Mouse (Mus musculus): Measurements from ENCODE around the gene Anapc15-ps.

Anapc15-ps gene

GRCm38 (mm10) chr10:95673351-95673750, at the start of gene Anapc15-ps:
Anapc15-ps (minus strand) TSS chr10:95673451.
- DNase-seq, result no peak

DNA sequence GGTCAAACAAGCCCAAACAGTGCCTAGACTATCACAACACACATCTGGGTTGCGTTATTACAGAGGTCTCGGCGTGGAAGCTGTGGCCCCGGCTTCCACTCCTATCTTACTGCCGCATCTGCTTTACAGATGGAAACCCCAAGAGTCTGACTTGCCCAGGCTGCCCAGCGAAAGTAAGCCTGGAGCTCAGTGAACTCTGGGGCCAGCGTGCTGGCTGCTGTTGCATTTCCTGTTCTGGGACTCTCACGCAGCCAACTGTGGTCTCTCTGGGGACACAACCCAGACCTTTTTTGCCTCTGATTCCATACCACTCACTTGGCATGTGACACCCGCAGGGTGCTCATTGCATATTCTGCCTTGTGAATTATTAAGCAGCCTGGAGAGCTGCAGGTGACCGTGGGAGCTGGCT, 49.0 kb upstream of the Anapc15-ps start:
- peak; percentile 64 to 84 for DNase-seq

DNA sequence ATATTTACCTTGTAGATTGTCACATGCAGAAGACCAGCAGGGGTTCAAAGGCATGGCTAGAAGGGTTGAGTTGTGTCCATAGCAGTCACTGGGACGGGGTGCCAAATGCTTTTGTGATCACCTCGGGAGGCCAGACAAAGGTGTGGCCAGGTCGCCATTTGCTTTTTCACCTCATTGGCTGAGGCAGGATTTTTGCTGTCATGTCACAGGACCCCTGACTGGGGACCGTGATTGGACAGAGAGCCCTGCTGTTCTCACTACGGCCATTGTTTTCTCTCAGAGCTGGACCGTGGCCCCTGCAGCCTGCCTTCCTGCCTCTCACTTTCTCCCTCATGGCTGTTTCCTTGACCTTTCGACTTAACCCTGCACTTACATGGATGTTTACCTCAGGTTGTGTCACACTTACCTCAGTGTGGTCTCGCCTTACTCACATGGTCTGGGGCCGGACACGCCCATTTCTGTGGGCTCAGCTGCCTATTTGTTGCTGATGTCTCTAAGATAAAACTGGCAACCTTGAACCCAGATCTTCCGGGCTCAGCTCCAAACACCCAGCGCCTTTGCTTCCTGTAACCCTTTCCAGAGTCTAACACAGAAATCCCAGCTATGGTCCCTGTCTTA, 47.0 kb upstream of the Anapc15-ps start:
- no peak for DNase-seq

DNA sequence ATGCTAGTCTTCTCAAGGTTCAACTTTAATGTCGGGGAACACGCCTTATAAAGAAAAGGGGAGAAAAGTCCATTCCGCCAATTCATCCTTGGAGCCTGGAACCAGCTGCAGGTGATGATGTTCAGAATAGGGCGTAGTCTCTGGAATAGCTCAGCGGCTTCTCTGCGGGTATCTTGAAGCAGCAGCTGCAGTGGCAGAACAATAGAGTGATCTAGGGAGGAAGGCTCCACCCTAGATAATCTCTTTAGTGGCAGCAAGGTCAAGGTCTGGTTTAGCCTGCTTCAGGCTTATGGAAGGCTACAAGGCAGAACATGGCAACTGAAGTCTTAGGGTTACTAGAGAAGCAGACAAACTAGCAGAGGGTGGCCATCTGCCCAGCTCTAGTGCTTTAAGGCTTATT, 46.2 kb upstream of the Anapc15-ps start:
- DNase-seq, result no peak

- DNase-seq, result no peak
Observed at GRCm38 (mm10) chr10:95718760-95719159, 45.5 kb upstream of the Anapc15-ps start.

DNA sequence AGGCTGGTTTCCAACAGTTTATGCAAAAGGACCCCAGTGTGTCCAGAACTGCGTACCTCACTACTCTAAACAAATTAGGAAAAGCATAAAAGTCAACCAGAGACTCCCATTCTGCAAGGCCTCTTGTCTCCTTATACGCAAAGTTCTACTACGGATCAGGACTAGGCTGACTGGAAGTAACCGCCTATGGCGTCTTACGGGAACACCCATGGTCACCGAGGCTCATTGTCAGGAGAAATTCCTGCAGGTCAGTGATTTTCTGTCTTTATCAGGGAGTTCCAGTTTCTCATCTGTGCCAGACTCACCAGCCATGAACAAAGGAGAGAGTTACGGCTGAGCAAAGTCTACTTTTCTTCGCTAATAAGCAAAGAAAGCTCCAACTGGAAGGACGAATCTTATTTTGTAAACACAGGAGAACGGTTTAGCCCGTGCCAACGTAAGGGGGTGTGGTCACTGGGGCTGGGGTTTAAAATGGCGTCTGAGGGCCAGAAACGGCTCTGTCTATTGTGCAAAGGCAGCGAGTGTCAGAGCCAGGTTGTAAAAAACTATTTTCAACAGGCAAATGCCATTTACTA, 43.9 kb upstream of the Anapc15-ps start:
- peak in 1 of 2 experiments; percentile 45 for DNase-seq

- DNase-seq, result no peak
Observed at GRCm38 (mm10) chr10:95715687-95716086, 42.4 kb upstream of the Anapc15-ps start.

GRCm38 (mm10) chr10:95712221-95712620, 39.0 kb upstream of the Anapc15-ps start:
- DNase-seq, result no peak

GRCm38 (mm10) chr10:95709903-95710660, 36.8 kb upstream of the Anapc15-ps start:
- DNase-seq, result no peak

DNA sequence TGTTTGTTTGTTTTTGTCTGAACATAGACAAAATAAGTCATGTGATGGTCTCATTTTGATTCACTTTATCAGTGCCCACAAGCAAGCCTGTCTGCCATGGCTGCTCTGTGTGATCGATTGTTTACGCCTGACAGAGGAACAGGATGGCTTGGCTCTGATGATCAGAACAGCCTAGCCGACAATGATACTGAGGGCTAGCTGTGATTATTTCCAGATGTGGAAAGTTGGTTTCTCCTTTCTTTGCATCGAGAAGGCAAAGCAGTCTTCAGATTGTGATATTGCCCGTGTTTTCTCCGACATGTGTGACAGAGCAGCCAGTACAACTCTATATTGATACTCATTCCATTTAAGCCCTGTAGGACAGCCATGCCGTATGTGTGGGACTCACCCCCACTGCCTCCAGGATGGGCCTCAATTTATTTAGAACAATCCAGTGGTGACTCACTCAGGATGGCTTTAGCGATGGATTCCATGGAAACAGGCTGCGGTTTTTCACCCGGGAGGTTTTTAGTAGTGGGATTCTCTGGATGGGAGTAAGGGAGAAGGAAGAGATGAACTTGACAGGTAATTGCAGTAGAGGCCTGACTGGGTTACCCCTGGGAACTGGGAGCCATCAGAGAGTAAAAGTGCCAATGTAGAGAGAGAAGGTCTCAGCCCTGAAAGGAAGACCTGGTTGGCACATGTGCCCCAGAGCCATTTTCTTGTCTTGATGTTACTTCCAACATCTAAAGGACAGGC, 36.1 kb upstream of the Anapc15-ps start:
- DNase-seq, result no peak

- no peak for DNase-seq
Observed at GRCm38 (mm10) chr10:95708001-95708400, 34.8 kb upstream of the Anapc15-ps start.

DNA sequence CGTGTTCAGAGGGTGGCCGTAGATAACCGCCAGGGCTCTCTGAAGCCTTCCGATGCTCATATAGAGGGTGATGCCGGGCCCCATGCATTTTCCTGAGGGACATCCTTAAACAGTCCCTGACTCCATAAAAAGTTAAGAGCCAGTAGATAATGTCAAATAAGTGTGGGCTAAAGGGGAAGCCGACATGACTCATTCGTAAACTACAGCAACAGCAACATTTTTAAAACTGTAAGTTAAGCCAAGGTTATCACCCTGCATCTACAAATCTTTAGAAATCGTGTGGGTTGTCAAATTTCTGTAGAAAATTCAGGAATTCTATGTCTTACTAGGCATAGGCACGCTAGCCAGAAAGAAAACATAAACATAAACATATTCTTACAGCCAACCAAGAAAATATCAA, 33.6 kb upstream of the Anapc15-ps start:
- no peak for DNase-seq

- DNase-seq, result no peak
Observed at GRCm38 (mm10) chr10:95705747-95706146, 32.5 kb upstream of the Anapc15-ps start.

GRCm38 (mm10) chr10:95704847-95705246, 31.6 kb upstream of the Anapc15-ps start:
- DNase-seq, result no peak

DNA sequence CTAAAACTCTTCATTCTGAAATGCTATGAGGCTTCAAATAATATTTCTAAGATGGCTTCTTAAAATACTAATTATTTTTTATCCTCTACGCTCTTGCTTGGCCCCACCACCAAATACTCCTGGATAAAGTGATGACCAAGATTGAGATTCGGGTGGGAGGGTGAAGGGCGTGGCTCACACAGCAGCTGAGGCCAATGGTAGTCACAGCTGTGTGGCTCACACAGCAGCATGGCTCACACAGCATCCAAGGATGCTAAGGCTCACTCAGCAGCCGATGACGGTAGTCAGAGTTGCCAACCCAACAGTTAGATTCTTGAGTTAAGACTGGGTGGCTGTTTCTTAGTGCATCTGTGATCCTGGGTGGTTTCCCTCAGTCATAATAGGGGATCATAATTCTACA, 30.5 kb upstream of the Anapc15-ps start:
- DNase-seq, result no peak

DNA sequence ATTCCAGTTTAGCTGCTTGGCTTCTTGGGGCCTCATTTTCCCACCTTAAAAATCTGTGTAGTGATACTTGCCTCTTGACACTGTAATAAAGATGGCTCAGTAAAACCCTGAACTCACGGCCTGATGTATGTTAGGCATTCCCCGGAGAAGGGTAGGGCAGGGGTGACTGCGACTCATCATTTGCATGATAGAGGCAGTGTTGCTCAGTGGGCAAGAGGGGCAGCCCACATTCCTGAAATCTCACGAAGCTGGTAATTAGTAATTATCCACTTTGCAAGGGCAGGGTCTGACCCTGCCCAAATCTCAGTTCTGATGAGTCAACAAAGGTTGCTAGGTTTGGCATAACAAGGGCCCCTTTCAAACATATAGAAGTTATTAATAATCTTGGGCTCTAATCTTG, 27.2 kb upstream of the Anapc15-ps start:
- DNase-seq, result no peak

DNA sequence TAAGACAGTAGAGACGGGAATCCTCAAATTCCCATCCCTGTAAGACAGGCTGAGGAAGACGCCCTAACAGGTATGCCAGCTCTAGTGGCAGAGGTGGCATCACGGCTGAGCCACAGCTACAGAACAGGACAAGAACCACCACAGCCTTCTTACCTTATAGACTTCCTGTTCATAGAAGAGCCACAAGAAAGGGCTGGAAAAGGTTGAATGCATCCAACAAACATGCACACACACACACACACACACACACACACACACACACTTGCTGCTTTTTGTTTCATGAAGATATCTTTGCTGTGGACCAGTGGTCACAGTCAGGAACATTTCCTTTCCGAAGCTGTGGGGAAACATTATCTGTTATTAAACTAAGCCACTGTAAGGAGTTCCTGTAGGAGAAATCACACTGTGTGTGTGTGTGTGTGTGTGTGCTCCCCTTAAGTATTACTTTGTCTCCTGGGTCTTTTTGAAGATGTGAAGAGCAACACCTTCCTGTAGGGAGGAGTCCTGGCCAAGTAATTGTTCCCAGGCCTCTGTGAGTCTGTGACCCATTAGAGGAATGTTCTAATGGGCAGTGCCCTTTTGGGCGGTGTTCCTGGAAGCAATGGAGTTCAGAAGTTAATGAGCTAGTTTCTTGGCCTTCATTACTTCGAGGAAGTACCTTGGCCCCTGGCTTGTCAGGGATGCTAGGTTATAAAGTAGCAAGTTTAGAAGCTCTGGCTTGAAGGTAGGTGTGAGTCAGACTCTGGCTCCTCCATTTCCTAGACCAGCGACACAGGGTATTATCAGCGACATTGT, 25.9 kb upstream of the Anapc15-ps start:
- DNase-seq, result peak; percentile 85 to 86

DNA sequence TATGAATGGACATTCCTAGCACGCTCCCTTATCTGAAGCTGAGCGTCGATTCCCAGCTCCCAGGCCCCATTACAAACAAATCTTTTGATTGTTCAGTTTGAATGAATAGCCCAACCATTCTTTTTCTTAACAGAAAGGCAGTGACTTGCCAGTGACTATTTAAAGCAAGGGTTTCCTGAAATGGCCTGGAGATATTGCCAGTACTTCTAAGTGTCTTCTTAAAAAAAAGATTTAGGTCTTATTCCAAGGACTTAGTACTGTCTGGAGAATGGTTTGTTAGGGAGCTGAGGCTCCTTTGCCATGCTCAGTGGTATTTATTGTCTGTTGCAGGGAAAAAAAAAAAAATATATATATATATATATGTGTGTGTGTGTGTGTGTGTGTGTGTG, 23.0 kb upstream of the Anapc15-ps start:
- DNase-seq, result no peak

DNA sequence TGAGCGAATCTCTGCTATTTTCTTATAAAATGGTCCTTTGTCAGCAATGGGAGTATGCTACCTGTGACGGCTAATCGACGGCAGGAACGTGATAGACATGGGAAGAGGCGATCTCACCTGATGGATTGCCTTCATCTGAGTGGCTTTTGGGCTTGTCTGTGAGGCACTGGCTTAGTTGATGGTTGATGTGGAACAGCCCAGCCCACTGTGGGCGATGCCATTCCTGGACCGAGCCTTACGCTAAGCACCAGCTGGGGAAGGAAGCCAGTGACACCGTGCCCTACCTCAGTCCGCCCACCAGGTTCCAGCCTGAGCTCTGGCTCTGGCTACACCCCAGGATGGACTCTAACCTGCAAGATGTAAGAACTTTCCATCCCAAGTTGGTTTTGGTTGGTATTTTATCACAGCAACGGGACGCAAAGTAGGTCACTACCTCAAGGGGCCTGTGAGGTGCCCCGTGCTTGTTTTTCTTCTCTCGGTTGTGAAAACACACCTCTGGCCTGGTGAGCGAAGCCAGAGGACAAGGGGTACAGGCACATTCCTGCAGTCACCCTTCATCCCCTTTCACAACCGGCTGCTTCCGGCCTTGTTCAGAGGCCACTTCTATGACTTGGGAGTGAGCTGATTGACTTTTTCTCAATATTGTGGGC, 22.5 kb upstream of the Anapc15-ps start:
- DNase-seq, result peak in 1 of 2 experiments; percentile 45

DNA sequence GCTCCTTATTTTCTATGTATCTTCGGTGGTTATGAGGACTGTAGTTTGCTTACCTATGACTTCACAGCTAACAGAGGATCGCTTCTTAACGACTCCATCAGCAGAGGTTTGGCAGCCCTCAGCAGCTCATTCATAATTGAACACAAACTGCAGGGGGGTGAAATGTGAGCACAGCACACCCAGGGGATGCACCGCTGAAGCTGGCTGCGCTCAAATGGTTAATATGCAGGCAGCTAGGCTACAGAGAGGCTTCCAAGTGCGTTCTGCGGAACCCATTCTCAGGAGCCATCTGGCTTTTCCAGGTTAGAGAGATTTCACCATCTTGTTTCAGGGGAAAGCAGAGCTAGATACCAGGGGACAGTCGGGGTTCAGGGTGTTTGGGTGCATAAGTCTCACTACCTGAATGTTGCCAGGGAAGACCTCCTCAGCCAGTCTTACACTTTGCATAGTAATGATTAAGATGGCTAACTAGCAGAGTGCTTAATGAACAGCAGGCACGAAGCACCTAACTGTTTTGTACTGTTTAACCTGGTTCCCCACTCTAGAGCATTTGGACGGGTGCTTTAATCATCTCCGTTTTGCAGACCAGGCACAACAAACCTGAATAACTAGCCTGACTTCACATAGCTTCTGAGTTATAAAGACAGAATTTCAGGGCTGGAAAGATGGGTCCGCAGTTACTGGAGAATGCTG, 21.5 kb upstream of the Anapc15-ps start:
- DNase-seq, result peak in 1 of 2 experiments; percentile 51

GRCm38 (mm10) chr10:95691347-95691746, 18.1 kb upstream of the Anapc15-ps start:
- DNase-seq, result no peak
